Mouse (Mus musculus) midbrain, postnatal 0 days (tissue): ENCODE data around the gene Gm42791. TPM values are rescaled to one million over a fixed set of nuclear protein-coding genes. Genes with fewer than 3 reads are reported as not detected.

Source experiments
- ATAC-seq: fragments of 200-750 bp; cut with Nextera tagmentation; 2 replicates; pipeline ENCODE4 v1.8.0; 2017; ENCODE audit warnings: moderate number of reproducible peaks, mild to moderate bottlenecking, moderate TSS enrichment, moderate library complexity; ENCODE audit not compliant: low FRiP score
- DNase-seq: peaks from one replicate; pipeline ENCODE4 v3.0.0-alpha.2; 2015; ENCODE audit warnings: low spot score
- H3K27ac ChIP-seq: fragments of 300-500 bp; sonication (generic); 2 replicates; pipeline ENCODE4 v1.5.1; 2014; ENCODE audit warnings: low read depth, mild to moderate bottlenecking, low read length, mixed read lengths
- H3K27me3 ChIP-seq: fragments of 300-500 bp; sonication (generic); 2 replicates; pipeline ENCODE4 v1.6.1; 2014; ENCODE audit warnings: low read length, control low read depth, mixed read lengths; ENCODE audit not compliant: insufficient read depth
- H3K36me3 ChIP-seq: fragments of 300-500 bp; sonication (generic); 2 replicates; pipeline ENCODE4 v1.6.1; 2014; ENCODE audit warnings: low read length, control low read depth, mixed read lengths; ENCODE audit not compliant: insufficient read depth
- H3K4me1 ChIP-seq: fragments of 300-500 bp; sonication (generic); 2 replicates; pipeline ENCODE4 v1.6.1; 2014; ENCODE audit warnings: mild to moderate bottlenecking, control low read depth, antibody characterized with exemption, low read length, mixed read lengths; ENCODE audit not compliant: insufficient read depth
- H3K4me2 ChIP-seq: fragments of 300-500 bp; sonication (generic); 2 replicates; pipeline ENCODE4 v1.6.1; 2014; ENCODE audit warnings: low read depth, mild to moderate bottlenecking, low read length, mixed read lengths; ENCODE audit not compliant: poor library complexity, severe bottlenecking
- H3K4me3 ChIP-seq: fragments of 300-500 bp; sonication (generic); 2 replicates; pipeline ENCODE4 v1.5.1; 2014; ENCODE audit warnings: low read depth, mild to moderate bottlenecking, low read length, moderate library complexity
- H3K9ac ChIP-seq: fragments of 300-500 bp; sonication (generic); replicated peaks from 2 replicates; pipeline ENCODE4 v1.6.1; 2014; ENCODE audit warnings: mild to moderate bottlenecking, low read length, moderate library complexity, mixed read lengths; ENCODE audit not compliant: poor library complexity, severe bottlenecking
- H3K9me3 ChIP-seq: fragments of 300-500 bp; sonication (generic); 2 replicates; pipeline ENCODE4 v1.6.1; 2016; ENCODE audit warnings: low read length, control low read depth
- CTCF ChIP-seq: IDR thresholded peaks from 2 replicates; pipeline ENCODE4 v1.5.1; 2016; ENCODE audit warnings: antibody characterized with exemption, mild to moderate bottlenecking
- WGBS: fragments of 180-500 bp; shearing (Covaris S2); extraction: QIAGEN DNeasy Blood & Tissue Kit; methylation state at CpG from one replicate; pipeline ENCODE4 v1.1.7; 2014; 5-methylcytosine and 5-hydroxymethylcytosine counted together
- polyA plus RNA-seq: library from polyadenylated mRNA; unstranded; fragments of >200 nt; fragmentation: Nextera tagmentation; extraction: Ambion mirVana; gene quantifications from 2 replicates; pipeline ENCODE4 v1.2.1, GENCODE M21; 2015
- total RNA-seq: library from RNA; depleted of rRNA; stranded (reverse); fragments of >200 nt; gene quantifications from 2 replicates; pipeline ENCODE4 v1.2.3, GENCODE M21; 2014

The Gm42791 gene
- total and polyA plus RNA-seq, 2 experiments from 2014 or later = 3.1 TPM; not detected in 1

DNA sequence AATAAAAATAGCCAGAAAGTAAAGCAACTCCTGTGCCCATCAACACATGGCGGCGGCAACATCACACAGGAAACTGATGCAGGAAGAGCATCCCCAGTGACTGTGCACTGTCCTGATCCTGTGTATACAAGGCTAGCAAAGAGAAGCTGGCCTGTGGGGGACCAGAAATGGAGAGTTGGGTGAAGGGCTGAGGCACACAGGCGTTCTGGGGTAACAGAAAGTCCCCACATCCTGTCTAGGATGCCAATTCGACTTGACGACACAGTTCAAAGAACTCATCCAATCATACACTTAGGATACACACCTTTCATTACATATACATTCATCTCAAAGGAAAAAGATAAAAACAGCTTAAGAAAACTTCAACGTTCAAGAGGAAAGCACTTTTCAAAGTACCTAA is 106.9 kb downstream of the Gm42791 start:
- Histone ChIP-seq H3K9me3 (no peaks in the 10 kb centered on the region; the same call in 1 of the 2 replicates), H3K36me3 (peaks cover 26% of the 10 kb centered on the region), H3K4me3 (no peak overlapping the region), H3K4me2 (no peak overlapping the region), H3K4me1 (no peaks in the 10 kb centered on the region), H3K27me3 (no peaks in the 10 kb centered on the region), H3K27ac (no peak overlapping the region), H3K9ac (no peak overlapping the region)
- ATAC-seq (no peak), DNase-seq (no peak)
- TF ChIP-seq CTCF = no peak
- WGBS = 98% methylated on average over 6 of the region's 6 CpGs

DNA sequence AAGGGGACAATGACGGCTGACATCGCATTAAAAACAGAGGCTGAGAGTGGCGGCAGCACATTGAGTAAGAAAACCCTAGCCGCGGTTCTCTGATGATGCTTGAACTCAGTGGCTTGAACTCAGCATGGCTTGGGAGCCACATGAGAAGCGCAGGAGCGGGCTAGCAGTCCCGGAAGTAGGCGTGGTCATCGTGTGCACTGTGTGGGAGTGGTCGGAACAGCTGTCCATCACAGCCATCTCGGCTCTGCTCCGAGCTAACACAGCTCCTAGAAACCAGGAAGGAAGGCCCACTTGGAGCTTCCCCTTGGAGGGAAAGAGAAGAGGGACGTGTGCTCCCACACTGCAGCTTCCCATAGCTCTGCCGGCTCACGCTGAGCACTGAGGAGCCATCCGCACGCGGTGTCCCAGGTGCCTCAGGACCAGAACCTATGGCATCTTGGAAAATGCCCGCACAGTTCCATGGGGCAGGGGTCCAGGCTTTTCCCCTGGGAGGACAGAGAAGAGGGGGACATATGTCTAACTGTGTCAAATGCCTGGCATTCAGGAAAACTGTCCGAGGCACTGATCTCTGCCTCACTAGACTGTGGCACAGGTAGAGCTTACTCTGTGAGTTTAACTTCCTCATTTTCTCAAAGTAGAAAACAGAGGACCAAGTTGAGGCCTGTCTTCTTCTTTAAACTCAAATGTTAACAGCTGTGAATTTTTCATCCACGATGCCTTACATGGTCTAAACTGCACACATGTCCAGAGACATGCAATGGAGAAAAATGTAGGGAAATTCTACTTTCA is 108.9 kb downstream of the Gm42791 start:
- ATAC-seq (no peak), DNase-seq (peak; percentile 56)
- H3K27me3 ChIP-seq = no peaks in the 10 kb centered on the region
- peaks cover 11% of the 10 kb centered on the region for H3K36me3 ChIP-seq
- H3K4me1 ChIP-seq = no peaks in the 10 kb centered on the region
- no peak overlapping the region for H3K4me3 ChIP-seq
- 31% methylated on average over 22 of the region's 22 CpGs for WGBS
- no peak overlapping the region for H3K9ac ChIP-seq
- H3K4me2 ChIP-seq = no peak overlapping the region
- H3K27ac ChIP-seq = no peak overlapping the region
- TF ChIP-seq CTCF = no peak
- no peaks in the 10 kb centered on the region; the same call in 1 of the 2 replicates for H3K9me3 ChIP-seq

DNA sequence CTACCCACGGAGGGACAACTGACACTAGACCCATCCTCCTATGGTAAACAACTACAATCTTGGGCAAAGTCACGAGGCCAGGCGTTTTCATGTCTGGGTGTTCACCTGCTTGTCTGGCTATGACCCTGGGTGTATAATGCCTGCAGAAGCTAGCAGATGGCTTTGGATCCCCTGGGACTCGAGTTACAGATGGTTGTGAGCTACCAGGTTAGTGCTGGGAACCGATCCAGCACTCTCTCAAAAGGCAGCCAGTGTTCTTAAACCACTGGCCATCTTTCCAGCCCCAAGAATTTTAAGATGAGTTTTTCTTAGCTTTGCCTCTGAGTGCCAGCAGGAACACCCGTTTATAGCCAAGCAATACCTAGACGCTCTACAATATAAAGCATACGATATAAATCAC is 111.3 kb downstream of the Gm42791 start:
- no peak overlapping the region for H3K9ac ChIP-seq
- no peak overlapping the region for H3K4me2 ChIP-seq
- no peak for TF ChIP-seq CTCF

DNA sequence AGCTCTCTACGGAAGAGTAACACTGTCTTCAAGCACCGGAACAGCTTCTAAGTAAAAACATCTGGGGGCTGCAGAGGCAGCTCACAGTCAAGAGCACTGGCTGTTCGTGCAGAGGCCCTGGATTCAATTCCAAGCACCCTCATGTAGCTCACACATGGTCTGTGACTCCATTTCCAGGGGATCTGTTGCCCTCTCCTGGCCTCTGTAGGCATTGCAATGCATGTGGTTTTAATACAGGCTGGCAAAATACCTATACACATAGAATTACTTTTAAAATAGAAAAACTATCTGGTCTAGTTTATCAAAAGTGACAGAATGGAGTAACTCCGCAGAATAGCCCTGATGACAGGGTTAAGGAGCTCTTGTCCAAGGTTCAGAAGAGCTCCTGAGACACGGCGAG is 115.7 kb downstream of the Gm42791 start:
- ATAC-seq (no peak), DNase-seq (no peak)
- H3K4me3 ChIP-seq = no peak overlapping the region
- TF ChIP-seq CTCF = peak; percentile 53
- peaks cover 46% of the 10 kb centered on the region for H3K36me3 ChIP-seq
- no peak overlapping the region for H3K27ac ChIP-seq
- no peaks in the 10 kb centered on the region for H3K4me1 ChIP-seq
- H3K9me3 ChIP-seq = no peaks in the 10 kb centered on the region
- H3K4me2 ChIP-seq = no peak overlapping the region
- whole genome bisulfite sequencing = 87% methylated on average over 6 of the region's 6 CpGs
- H3K27me3 ChIP-seq = no peaks in the 10 kb centered on the region
- no peak overlapping the region for H3K9ac ChIP-seq

More for the DNA sequence above, 111.3 kb downstream of the Gm42791 start:
- Histone ChIP-seq H3K27ac (no peak overlapping the region), H3K9me3 (no peaks in the 10 kb centered on the region; the same call in 1 of the 2 replicates), H3K4me1 (no peaks in the 10 kb centered on the region), H3K27me3 (no peaks in the 10 kb centered on the region), H3K36me3 (peaks cover 16% of the 10 kb centered on the region), H3K4me3 (no peak overlapping the region)
- DNase-seq (no peak), ATAC-seq (no peak)
- WGBS = 90% methylated on average over 8 of the region's 8 CpGs

DNA sequence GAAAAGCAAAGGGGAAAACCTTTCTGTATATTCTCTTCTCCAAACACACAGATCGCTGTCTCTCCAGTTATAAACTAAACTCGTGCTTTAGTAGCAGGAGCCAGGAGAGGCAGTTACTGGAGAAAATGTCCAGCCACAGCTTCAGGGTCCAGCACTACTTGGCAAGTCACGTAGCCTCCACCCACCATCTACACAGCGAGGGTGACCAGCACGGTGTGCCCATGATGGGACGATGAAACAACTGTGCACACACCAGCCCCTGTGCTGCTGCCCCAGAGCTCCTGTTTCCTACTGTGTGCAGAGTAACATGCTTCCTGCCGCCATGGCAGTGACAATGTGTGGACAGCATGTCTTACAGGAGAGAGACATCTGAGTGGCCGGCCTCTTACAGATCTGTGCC is 121.8 kb downstream of the Gm42791 start:
- Histone ChIP-seq H3K4me2 (no peak overlapping the region), H3K4me3 (no peak overlapping the region), H3K27ac (no peak overlapping the region), H3K9me3 (no peaks in the 10 kb centered on the region), H3K27me3 (no peaks in the 10 kb centered on the region), H3K36me3 (peaks cover 39% of the 10 kb centered on the region), H3K4me1 (no peaks in the 10 kb centered on the region), H3K9ac (no peak overlapping the region)
- no peak for ATAC-seq
- TF ChIP-seq CTCF = no peak
- WGBS = 92% methylated on average over 8 of the region's 8 CpGs
- DNase-seq = no peak

DNA sequence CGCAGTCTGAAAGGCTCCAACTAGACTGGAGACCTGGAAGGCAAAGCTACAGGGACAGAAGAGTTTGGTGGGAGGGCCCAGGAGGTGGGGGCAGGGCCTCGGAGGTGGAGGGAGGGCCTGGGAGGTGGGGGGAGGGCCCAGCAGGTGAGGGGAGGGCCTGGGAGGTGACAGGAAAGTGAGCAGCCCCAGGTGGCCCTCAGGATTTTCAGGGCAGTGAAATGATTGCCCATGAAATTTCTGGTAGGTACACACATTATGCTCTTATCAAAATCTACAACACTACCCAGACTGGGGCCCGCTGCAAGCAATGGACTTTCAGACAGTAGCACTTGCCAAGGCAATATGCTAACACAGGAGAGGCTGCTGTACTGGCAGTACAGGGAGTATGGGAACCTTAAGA is 125.4 kb downstream of the Gm42791 start:
- 56% methylated on average over 3 of the region's 3 CpGs for WGBS
- DNase-seq = no peak

More for the DNA sequence above, 125.4 kb downstream of the Gm42791 start:
- Histone ChIP-seq H3K4me1 (no peaks in the 10 kb centered on the region), H3K4me2 (no peak overlapping the region), H3K9me3 (no peaks in the 10 kb centered on the region), H3K27me3 (no peaks in the 10 kb centered on the region), H3K4me3 (no peak overlapping the region), H3K36me3 (peaks cover 9% of the 10 kb centered on the region), H3K9ac (no peak overlapping the region), H3K27ac (no peak overlapping the region)
- no peak for TF ChIP-seq CTCF
- ATAC-seq = no peak
